Mouse (Mus musculus): ENCODE measurements at regions not wholly inside any gene's neighbourhood (a gene's known extent, or its start where the extent isn't known, plus 50 kb on each side); places are given as distances from the start of the nearest gene placed in this dataset.

DNA sequence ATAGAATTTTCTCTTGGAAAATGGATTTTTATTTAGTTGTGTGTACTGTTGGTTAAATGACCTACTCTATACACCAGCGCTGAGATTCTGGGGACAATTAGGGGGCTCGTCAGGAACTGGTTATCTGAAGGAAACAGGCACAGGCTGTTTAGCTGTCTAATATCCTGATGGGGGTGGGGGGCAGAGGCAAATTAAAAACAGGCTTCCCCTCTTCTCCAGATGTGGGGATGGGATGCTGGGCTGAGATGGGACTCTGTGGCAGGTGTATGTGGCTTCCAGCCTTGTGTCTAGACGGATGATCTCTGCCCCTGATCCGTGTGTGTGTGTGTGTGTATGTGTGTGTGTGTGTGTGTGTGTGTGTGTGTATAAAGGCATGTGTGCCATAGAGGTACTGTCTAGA is 61.6 kb upstream of the 4931429L15Rik start:
- Histone ChIP-seq H3K9me3 (ENCODE audit: low read length) (peaks cover 5% of the 10 kb centered on the region), H3K4me3 (replicated peaks; ENCODE audit: low read length) (no peak overlapping the region), H3K27me3 (ENCODE audit: insufficient read depth, low read length) (no peaks in the 10 kb centered on the region), H3K4me1 (replicated peaks; ENCODE audit: low read depth, low read length) (peaks cover 21% of the 10 kb centered on the region), H3K36me3 (ENCODE audit: insufficient read depth, low read length) (no peaks in the 10 kb centered on the region)
- TF ChIP-seq CTCF (conservative IDR thresholded peaks at IDR 0.05; ENCODE audit: low read length) (no peak), NANOG (IDR thresholded peaks at IDR 0.05; ENCODE audit: borderline replicate concordance, low read length) (no peak), POU5F1 (IDR thresholded peaks at IDR 0.05; ENCODE audit: borderline replicate concordance, low read length) (no peak)

- Histone ChIP-seq H3K4me3 (replicated peaks; ENCODE audit: low read length) (no peak overlapping the region), H3K4me1 (replicated peaks; ENCODE audit: low read depth, low read length) (peaks cover 21% of the 10 kb centered on the region), H3K27me3 (ENCODE audit: insufficient read depth, low read length) (no peaks in the 10 kb centered on the region), H3K9me3 (ENCODE audit: low read length) (no peaks in the 10 kb centered on the region; the same call in 1 of the 2 replicates), H3K36me3 (ENCODE audit: insufficient read depth, low read length) (no peaks in the 10 kb centered on the region)
- TF ChIP-seq CTCF (conservative IDR thresholded peaks at IDR 0.05; ENCODE audit: low read length) (no peak), POU5F1 (IDR thresholded peaks at IDR 0.05; ENCODE audit: borderline replicate concordance, low read length) (no peak), NANOG (IDR thresholded peaks at IDR 0.05; ENCODE audit: borderline replicate concordance, low read length) (no peak)
Observed at GRCm38 (mm10) chr9:46379453-46379852, 59.7 kb upstream of the 4931429L15Rik start.

- Histone ChIP-seq H3K4me3 (replicated peaks; ENCODE audit: low read length) (no peak overlapping the region), H3K27me3 (ENCODE audit: insufficient read depth, low read length) (peaks cover 3% of the 10 kb centered on the region; the same call in 1 of the 2 replicates), H3K9me3 (ENCODE audit: low read length) (no peaks in the 10 kb centered on the region; the same call in 1 of the 2 replicates), H3K36me3 (ENCODE audit: insufficient read depth, low read length) (no peaks in the 10 kb centered on the region), H3K4me1 (replicated peaks; ENCODE audit: low read depth, low read length) (peaks cover 21% of the 10 kb centered on the region)
- no peak for TF ChIP-seq NANOG (IDR thresholded peaks at IDR 0.05; ENCODE audit: borderline replicate concordance, low read length)
- no peak for TF ChIP-seq POU5F1 (IDR thresholded peaks at IDR 0.05; ENCODE audit: borderline replicate concordance, low read length)
- TF ChIP-seq CTCF (conservative IDR thresholded peaks at IDR 0.05; ENCODE audit: low read length), result peak; percentile 69
Observed at GRCm38 (mm10) chr9:46378339-46378738, 58.6 kb upstream of the 4931429L15Rik start.
